Mouse (Mus musculus) urinary bladder, postnatal 36 days (tissue): ENCODE results near the gene Jag1.

Source experiments
- DNase-seq, 2 experiments: peaks; one replicate each; pipeline ENCODE4 v3.0.0; 2022; ENCODE audit warnings: low spot score in 2 of 2, mixed read lengths in 1 of 2

Gene Jag1

GRCm38 (mm10) chr2:137063829-137064228 is 52.6 kb downstream of the Jag1 start:
- no peak for DNase-seq

GRCm38 (mm10) chr2:137049906-137050305 is 66.5 kb downstream of the Jag1 start:
- peak in 1 of 2 experiments; percentile 18 for DNase-seq

- peak in 1 of 2 experiments; percentile 31 for DNase-seq
Observed at GRCm38 (mm10) chr2:137049367-137049766, 67.1 kb downstream of the Jag1 start.

GRCm38 (mm10) chr2:137044122-137044521 is 72.3 kb downstream of the Jag1 start:
- no peak for DNase-seq
